Mouse (Mus musculus) brain, embryonic 14.5 days (tissue): ENCODE measurements around the gene Sf3b6. TPM values are rescaled to one million over a fixed set of nuclear protein-coding genes. Genes with fewer than 3 reads are reported as not detected.

Source experiments
- DNase-seq: peaks from one replicate; pipeline ENCODE4 v3.0.0-alpha.2; 2011; ENCODE audit warnings: low read depth
- CTCF ChIP-seq: fragments of 200-500 bp; IDR thresholded peaks from 2 replicates; pipeline ENCODE4 v1.5.1; 2012; ENCODE audit warnings: inconsistent platforms, mild to moderate bottlenecking, moderate library complexity, borderline replicate concordance; ENCODE audit not compliant: insufficient read depth, insufficient read length; ENCODE audit errors: extremely low read depth
- POLR2A ChIP-seq: fragments of 200-500 bp; IDR thresholded peaks from 2 replicates; pipeline ENCODE4 v1.6.1; 2012; ENCODE audit warnings: mild to moderate bottlenecking, inconsistent platforms, borderline replicate concordance; ENCODE audit not compliant: poor library complexity, insufficient read depth, insufficient read length, severe bottlenecking; ENCODE audit errors: extremely low read depth
- polyA plus RNA-seq: library from polyadenylated mRNA; depleted of rRNA; stranded (reverse); fragments of >200 nt; gene quantifications from 2 replicates; pipeline ENCODE4 v1.2.3, GENCODE M21; 2012; rRNA removed

Gene Sf3b6
- polyA plus RNA-seq, 1 experiment = 161 TPM

DNA sequence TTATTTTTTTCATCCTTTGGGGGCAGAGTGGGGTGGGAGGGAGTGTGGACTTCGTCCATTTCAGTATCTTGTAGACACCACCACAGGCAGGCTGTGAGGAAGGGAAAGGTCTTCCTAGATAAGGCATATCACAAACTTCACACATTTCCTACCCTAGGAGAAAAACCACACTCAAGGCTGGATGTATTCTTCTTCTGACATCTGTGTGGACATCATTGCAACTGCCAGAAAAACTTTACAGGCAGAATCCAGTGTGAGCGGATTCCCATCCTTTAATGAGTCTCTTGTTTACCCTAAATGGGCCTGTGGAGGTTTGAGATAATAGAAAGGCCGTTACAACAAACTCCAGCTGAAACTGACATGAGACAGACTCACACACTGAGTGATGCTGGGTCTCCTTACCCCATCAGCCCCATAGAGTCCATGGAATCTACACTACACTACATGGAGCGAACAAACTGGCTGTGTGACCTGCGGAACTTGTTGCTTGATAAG lies 55.7 kb downstream of the Sf3b6 start:
- no peak for DNase-seq

DNA sequence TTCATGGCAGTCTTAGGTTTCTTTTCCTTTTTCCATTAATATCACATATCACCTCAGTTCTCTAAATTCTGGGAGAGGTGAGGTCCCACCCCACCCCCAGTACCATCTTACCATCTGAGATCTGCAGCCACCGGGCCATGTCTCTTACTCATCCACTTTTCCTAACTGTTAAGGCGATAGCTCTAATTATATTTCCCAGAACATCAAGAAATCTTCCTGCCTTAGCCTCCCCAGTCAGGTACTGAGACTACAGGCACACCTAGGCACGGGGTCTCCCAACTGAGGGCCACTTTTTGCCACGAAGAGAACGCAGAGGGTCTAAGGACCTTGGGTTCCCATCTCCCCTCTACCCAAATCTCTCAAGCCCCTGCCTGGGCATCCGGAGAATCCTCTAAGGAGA lies 56.2 kb downstream of the Sf3b6 start:
- DNase-seq = no peak
- no peak for TF ChIP-seq CTCF
- TF ChIP-seq POLR2A = no peak

More for the DNA sequence above, 55.7 kb downstream of the Sf3b6 start:
- no peak for TF ChIP-seq POLR2A
- no peak for TF ChIP-seq CTCF

DNA sequence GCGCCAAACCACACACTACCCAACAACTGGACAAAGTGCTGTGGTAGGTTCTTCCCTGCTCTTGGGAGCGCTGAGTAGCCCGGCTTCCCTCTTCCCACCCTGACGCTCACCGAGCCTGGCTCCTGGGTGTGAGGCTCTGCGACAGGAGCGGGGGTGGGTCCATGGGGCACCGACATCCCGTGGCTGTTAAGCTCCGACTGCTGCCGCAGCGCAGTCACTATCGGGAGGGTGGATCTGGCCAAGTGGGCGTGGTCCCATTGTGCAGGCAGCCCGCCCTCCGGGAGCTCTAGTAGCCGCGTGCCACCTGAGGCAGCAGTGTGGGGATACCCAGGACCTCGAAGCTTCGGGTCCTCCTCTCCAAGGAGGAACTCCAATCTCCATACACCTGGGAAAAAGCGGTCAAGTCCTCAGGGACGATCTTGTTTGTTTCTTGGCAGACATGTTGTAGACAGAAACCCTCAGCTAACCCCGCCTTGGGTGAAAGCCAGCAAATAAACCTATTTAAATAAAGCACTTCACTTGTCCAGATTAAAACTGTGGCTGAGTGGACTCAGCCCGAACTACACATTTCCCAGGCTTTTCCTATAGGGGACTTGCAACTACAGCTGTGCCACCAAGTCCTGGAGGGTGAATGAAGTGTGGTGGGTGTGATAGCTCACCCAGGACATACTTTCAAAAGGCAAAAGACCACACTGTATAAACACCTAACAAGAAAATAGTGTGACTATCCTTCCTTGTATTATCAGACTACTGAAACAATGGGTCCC lies 57.0 kb downstream of the Sf3b6 start, which contains the start of gene Mfsd2b:
Mfsd2b (minus strand) TSS at position 199 of the 767 bp plus-strand sequence.
- TF ChIP-seq CTCF (no peak), POLR2A (no peak)

DNA sequence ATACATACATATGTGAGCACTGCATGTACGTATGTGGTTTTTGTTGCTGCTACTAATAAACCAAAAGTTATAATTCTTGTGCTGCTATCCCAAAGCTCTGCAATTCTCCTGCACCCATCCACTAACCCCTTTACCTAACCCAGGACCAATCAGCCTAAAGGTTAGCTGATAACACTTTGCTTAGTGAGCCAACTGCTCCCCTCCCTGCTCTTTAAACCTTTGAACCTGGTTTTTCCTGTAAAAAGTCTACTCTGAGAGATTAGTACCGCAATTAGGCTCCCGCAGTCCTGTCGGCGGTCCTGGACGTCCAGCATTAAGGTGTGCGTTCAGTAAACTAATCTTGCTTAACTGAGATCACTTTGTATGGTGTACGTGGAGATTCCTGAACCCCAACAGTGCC lies 58.3 kb downstream of the Sf3b6 start:
- TF ChIP-seq CTCF (no peak), POLR2A (no peak)
- no peak for DNase-seq

More for the DNA sequence above, 57.0 kb downstream of the Sf3b6 start, which contains the start of gene Mfsd2b:
- peak; percentile 85 for DNase-seq

Other genes starting within 250 kb of the Sf3b6 start
- gene Itsn2, start 224.9 kb upstream of the Sf3b6 start, polyA plus RNA-seq = 18.2 and 20.7 TPM in 2 replicates
- gene Gm3625, start 224.6 kb upstream of the Sf3b6 start, polyA plus RNA-seq = not detected in 2 replicates
- gene Fam228a, start 79.1 kb upstream of the Sf3b6 start, polyA plus RNA-seq = 1.6 and 1.8 TPM in 2 replicates
- gene Pfn4, start 48.5 kb upstream of the Sf3b6 start, polyA plus RNA-seq = 8.2 and 8.7 TPM in 2 replicates
- 5.7 TPM in 2 replicates for gene Fam228b, start 48.3 kb upstream of the Sf3b6 start, polyA plus RNA-seq
- gene Fkbp1b, start 24.0 kb downstream of the Sf3b6 start, polyA plus RNA-seq = 30.0 and 31.0 TPM in 2 replicates
- gene Wdcp, start 25.8 kb downstream of the Sf3b6 start, polyA plus RNA-seq = 10.8 and 12.2 TPM in 2 replicates
- gene Mfsd2b, start 56.8 kb downstream of the Sf3b6 start, polyA plus RNA-seq = 2.7 and 4.7 TPM in 2 replicates
- gene Ubxn2a, start 90.2 kb downstream of the Sf3b6 start, polyA plus RNA-seq = 11.0 and 13.5 TPM in 2 replicates
- gene Atad2b, start 99.8 kb downstream of the Sf3b6 start, polyA plus RNA-seq = 26.4 and 31.8 TPM in 2 replicates